Mouse (Mus musculus): ENCODE results near the gene Sult4a1.

DNA sequence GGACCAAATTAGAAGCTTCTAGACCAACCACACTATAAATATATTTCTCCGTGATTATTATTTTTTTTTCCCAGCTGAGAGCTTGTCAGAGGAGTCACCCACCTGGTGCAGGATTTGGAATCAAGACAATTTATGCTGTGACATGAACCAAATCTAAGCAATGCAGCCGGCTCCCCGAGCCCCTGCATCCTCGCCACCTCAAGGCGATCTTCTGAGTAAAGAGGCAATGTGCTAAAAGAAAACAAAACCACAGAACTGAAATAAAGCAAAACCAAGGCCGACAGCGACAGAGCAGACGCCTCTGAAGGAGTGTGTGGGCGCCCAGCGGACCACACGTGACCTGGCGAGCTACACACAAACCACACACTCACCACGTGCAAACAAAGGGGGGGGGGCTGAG is 26.9 kb downstream of the Sult4a1 start:
- no peak for TF ChIP-seq POLR2A (IDR thresholded peaks at IDR 0.05; ENCODE audit: borderline replicate concordance, extremely low read depth, insufficient read depth, insufficient read length, poor library complexity, severe bottlenecking)
- TF ChIP-seq CTCF (IDR thresholded peaks at IDR 0.05; ENCODE audit: borderline replicate concordance, extremely low read depth, insufficient read depth, insufficient read length), result no peak
